Mouse (Mus musculus) ES-E14 (cell line): Measurements from ENCODE around the gene Klc2. TPM values are rescaled to one million over a fixed set of nuclear protein-coding genes. Genes with fewer than 3 reads are reported as not detected.

Experiments
- DNase-seq: peaks from one replicate; pipeline ENCODE4 v3.0.0-alpha.2; 2013; ENCODE audit warnings: low read depth, low spot score
- H3K27ac ChIP-seq: 2 replicates; pipeline ENCODE4 v1.5.1; 2012; ENCODE audit warnings: low read depth, mild to moderate bottlenecking, low read length, moderate library complexity, mixed read lengths; ENCODE audit not compliant: poor library complexity, insufficient read depth, severe bottlenecking
- H3K36me3 ChIP-seq: 2 replicates; pipeline ENCODE4 v1.6.1; 2012; ENCODE audit warnings: mild to moderate bottlenecking, low read length, moderate library complexity, mixed read lengths; ENCODE audit not compliant: control insufficient read depth, poor library complexity, insufficient read depth, severe bottlenecking
- H3K4me1 ChIP-seq, 2 experiments: fragments of 150-350 bp in 1 of 2; sonication (generic) in 1 of 2; 2 replicates each; pipeline ENCODE4 v1.6.1; 2012; ENCODE audit warnings: low read length in 2 of 2, mild to moderate bottlenecking in 1 of 2, mixed read lengths in 1 of 2; ENCODE audit not compliant: control insufficient read depth in 2 of 2, insufficient read depth in 2 of 2, poor library complexity in 1 of 2
- H3K4me3 ChIP-seq, 2 experiments: fragments of 150-350 bp in 1 of 2; sonication (generic) in 1 of 2; 2 replicates each; pipeline ENCODE4 v1.5.1; 2012; ENCODE audit warnings: low read length in 2 of 2, low read depth in 1 of 2, mild to moderate bottlenecking in 1 of 2, mixed read lengths in 1 of 2; ENCODE audit not compliant: insufficient read depth in 1 of 2, poor library complexity in 1 of 2, severe bottlenecking in 1 of 2
- H3K9ac ChIP-seq: 2 replicates; pipeline ENCODE4 v1.6.1; 2012; ENCODE audit warnings: low read depth, mild to moderate bottlenecking, low read length, mixed read lengths; ENCODE audit not compliant: poor library complexity, insufficient read depth, severe bottlenecking
- H3K9me3 ChIP-seq: fragments of 150-350 bp; sonication (generic); 2 replicates; pipeline ENCODE4 v1.6.1; 2012; ENCODE audit warnings: low read depth, mild to moderate bottlenecking, low read length; ENCODE audit not compliant: control insufficient read depth, insufficient read depth
- CHD2 ChIP-seq: IDR thresholded peaks from 2 replicates; pipeline ENCODE4 v1.6.1; 2014; ENCODE audit warnings: mild to moderate bottlenecking, low read depth, low read length, inconsistent platforms
- HCFC1 ChIP-seq: IDR thresholded peaks from 2 replicates; pipeline ENCODE4 v1.6.1; 2012; ENCODE audit warnings: low read length, inconsistent platforms, borderline replicate concordance; ENCODE audit not compliant: insufficient read depth
- MAFK ChIP-seq: IDR thresholded peaks from 2 replicates; pipeline ENCODE4 v1.6.1; 2014; ENCODE audit warnings: mild to moderate bottlenecking, low read depth, low read length, inconsistent platforms; ENCODE audit not compliant: insufficient read depth
- ZC3H11A ChIP-seq: IDR thresholded peaks from 2 replicates; pipeline ENCODE4 v1.6.1; 2012; ENCODE audit warnings: low read depth, mild to moderate bottlenecking, inconsistent platforms, low read length, borderline replicate concordance
- ZNF384 ChIP-seq: IDR thresholded peaks from 2 replicates; pipeline ENCODE4 v1.6.1; 2012; ENCODE audit warnings: low read depth, low read length, inconsistent platforms
- in situ Hi-C, 2 experiments: fragments of 600-800 bp; cut with MboI; formaldehyde crosslinking; loops; one replicate each; pipeline ENCODE4 v1.15.1; 2025; ENCODE audit warnings: low sequenced_read_pairs in 2 of 2, inconsistent platforms in 1 of 2; ENCODE audit not compliant: unreplicated experiment in 2 of 2
- total RNA-seq: library from RNA; depleted of rRNA; stranded (reverse); fragments of 300-350 nt; gene quantifications from 2 replicates; pipeline ENCODE4 v1.2.3, GENCODE M21; 2012

Gene Klc2
- total RNA-seq, 1 experiment = 14.7 TPM

GRCm38 (mm10) chr19:5108271-5108575 lies 10.1 kb downstream of the Klc2 start:
- Histone ChIP-seq H3K9ac (peak overlapping the region; percentile 12; the same call in 1 of the 2 replicates), H3K4me1 (peaks cover 0 to 15% of the 10 kb centered on the region in 2 experiments; a peak in 2 of 4 replicates), H3K9me3 (no peaks in the 10 kb centered on the region), H3K27ac (no peak overlapping the region; the same call in 1 of the 2 replicates), H3K36me3 (peaks cover 24% of the 10 kb centered on the region), H3K4me3 (no peak overlapping the region)
- DNase-seq = no peak
- no peak for TF ChIP-seq CHD2
- TF ChIP-seq ZC3H11A = no peak
- TF ChIP-seq MAFK = no peak
- no peak for TF ChIP-seq ZNF384
- TF ChIP-seq HCFC1 = no peak
- in situ Hi-C loops = no loop called here

GRCm38 (mm10) chr19:5107556-5108270 lies 10.6 kb downstream of the Klc2 start:
- peak overlapping the region; percentile 7; the same call in 1 of the 2 replicates for H3K9ac ChIP-seq
- peaks cover 27% of the 10 kb centered on the region for H3K36me3 ChIP-seq
- H3K4me3 ChIP-seq = no peak overlapping the region
- H3K9me3 ChIP-seq = no peaks in the 10 kb centered on the region
- H3K4me1 ChIP-seq = peaks cover 0 to 15% of the 10 kb centered on the region in 2 experiments; a peak in 2 of 4 replicates
- no peak for TF ChIP-seq ZC3H11A
- no peak for TF ChIP-seq MAFK
- TF ChIP-seq ZNF384 = no peak
- TF ChIP-seq HCFC1 = no peak
- no peak for TF ChIP-seq CHD2
- no peak for DNase-seq
- no peak overlapping the region for H3K27ac ChIP-seq
- in situ Hi-C loops = no loop called here

DNA sequence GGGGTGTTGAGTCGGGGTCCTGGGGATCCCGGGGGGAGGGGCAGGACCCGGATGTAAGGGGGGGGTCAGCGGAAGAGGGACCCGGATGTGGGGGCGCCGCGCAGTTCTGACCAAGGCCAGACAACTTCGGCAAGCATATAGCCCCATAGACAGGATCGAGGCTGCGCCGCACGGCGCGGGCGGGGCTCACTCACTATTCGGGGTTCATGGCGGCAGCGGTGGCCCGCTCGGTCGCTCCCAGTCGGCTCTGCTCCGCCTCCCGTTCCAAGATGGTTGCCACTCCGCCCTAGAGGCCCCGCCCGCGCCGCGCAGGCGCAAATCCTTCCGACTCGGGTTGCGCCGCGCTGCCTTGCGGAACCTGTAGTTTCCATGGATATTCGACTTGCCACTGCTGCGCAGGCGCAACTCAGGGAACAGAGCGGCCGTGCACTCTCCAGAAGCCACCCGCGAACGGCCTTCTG lies 11.6 kb downstream of the Klc2 start, which contains the start of gene Rab1b:
Gene Rab1b, minus strand, starts transcription at position 342 of the 461 bp plus-strand sequence.
- TF ChIP-seq HCFC1 (peak; percentile 96), ZC3H11A (no peak)
- H3K4me1 ChIP-seq = peaks cover 0 to 17% of the 10 kb centered on the region in 2 experiments; a peak in 2 of 4 replicates
- H3K9ac ChIP-seq = peak within 1 kb of the TSS; percentile 96
- H3K27ac ChIP-seq = peak within 1 kb of the TSS; percentile 88
- in situ Hi-C loops = no loop called here
- peaks cover 29% of the 10 kb centered on the region for H3K36me3 ChIP-seq
- no peaks in the 10 kb centered on the region for H3K9me3 ChIP-seq
- DNase-seq = peak; percentile 96
- H3K4me3 ChIP-seq = peak within 1 kb of the TSS; percentile 89 to 97

- Histone ChIP-seq H3K4me1 (peaks cover 0 to 17% of the 10 kb centered on the region in 2 experiments; a peak in 2 of 4 replicates), H3K9me3 (no peaks in the 10 kb centered on the region), H3K36me3 (peaks cover 30% of the 10 kb centered on the region), H3K9ac (peak overlapping the region; percentile 96), H3K4me3 (peak overlapping the region; percentile 89 to 97), H3K27ac (peak overlapping the region; percentile 88; the same call in 1 of the 2 replicates)
- no peak for DNase-seq
- in situ Hi-C loops = no loop called here
- TF ChIP-seq ZC3H11A (no peak), HCFC1 (no peak), CHD2 (no peak), ZNF384 (no peak), MAFK (no peak)
Measured at GRCm38 (mm10) chr19:5106074-5106473, 12.3 kb downstream of the Klc2 start.
